8 mouse cellular contexts compared by ENCODE assay signal in genomic region chr11:120775774-120776469, GRCm38 (mm10). TPM values are rescaled to one million over a fixed set of nuclear protein-coding genes. Genes with fewer than 3 reads are reported as not detected.
DNase-seq lines count a peak whose midpoint lies in the region; ATAC-seq and TF ChIP-seq lines count a peak whose summit lies in the region.

No protein-coding gene starts in this region.

- TF ChIP-seq CTCF in ES-Bruce4 (IDR thresholded peaks at IDR 0.05; ENCODE audit: low read depth, low read length), result peak; percentile 100
- TF ChIP-seq CTCF in liver, postnatal 0 days (IDR thresholded peaks at IDR 0.05; ENCODE audit: low read depth), result peak; percentile 100
- TF ChIP-seq CTCF in testis, adult 2 months (IDR thresholded peaks at IDR 0.05; ENCODE audit: control insufficient read depth, insufficient read depth, insufficient replicate concordance, low read depth, low read length), result peak; percentile 100

- no peak overlapping the region for H3K4me2 ChIP-seq in forebrain, embryonic 14.5 days (ENCODE audit: low read length)
- H3K4me2 ChIP-seq in liver, postnatal 0 days (ENCODE audit: low read depth, low read length), result no peak overlapping the region
- no peak overlapping the region for H3K4me2 ChIP-seq in neural tube, embryonic 14.5 days (ENCODE audit: low read depth, low read length)

- peaks cover 12% of the 10 kb centered on the region for H3K4me1 ChIP-seq in ES-Bruce4 (ENCODE audit: control insufficient read depth, insufficient read depth, low read length)
- H3K4me1 ChIP-seq in forebrain, embryonic 14.5 days (ENCODE audit: control insufficient read depth, insufficient read depth, low read length), result no peaks in the 10 kb centered on the region
- H3K4me1 ChIP-seq in liver, postnatal 0 days (ENCODE audit: insufficient read depth), result no peaks in the 10 kb centered on the region
- no peaks in the 10 kb centered on the region for H3K4me1 ChIP-seq in neural tube, embryonic 14.5 days (ENCODE audit: control insufficient read depth, insufficient read depth, low read length)
- peaks cover 8% of the 10 kb centered on the region for H3K4me1 ChIP-seq in testis, adult 2 months (ENCODE audit: control insufficient read depth, insufficient read depth, low read length)

- no peak overlapping the region for H3K4me3 ChIP-seq in ES-Bruce4 (ENCODE audit: low read depth, low read length)
- no peak overlapping the region for H3K4me3 ChIP-seq in forebrain, embryonic 14.5 days (ENCODE audit: low read depth, low read length)
- no peak overlapping the region for H3K4me3 ChIP-seq in liver, postnatal 0 days (ENCODE audit: low read depth, low read length)
- H3K4me3 ChIP-seq in neural tube, embryonic 14.5 days (ENCODE audit: low read depth, low read length), result no peak overlapping the region
- H3K4me3 ChIP-seq in testis, adult 2 months (ENCODE audit: control insufficient read depth, low read depth, low read length), result no peak overlapping the region

- WGBS in forebrain, embryonic 14.5 days, result 28% methylated on average over 15 of the region's 15 CpGs
- 12% methylated on average over 15 of the region's 15 CpGs for WGBS in large intestine, adult 2 months
- WGBS in liver, postnatal 0 days (ENCODE audit: insufficient replicate concordance), result 23% methylated on average over 15 of the region's 15 CpGs
- 17% methylated on average over 15 of the region's 15 CpGs for WGBS in neural tube, embryonic 14.5 days

- no peaks in the 10 kb centered on the region for H3K9me3 ChIP-seq in ES-Bruce4 (replicated peaks; ENCODE audit: control insufficient read depth, insufficient read depth, low read length, poor library complexity, severe bottlenecking)
- H3K9me3 ChIP-seq in forebrain, embryonic 14.5 days (replicated peaks; ENCODE audit: control insufficient read depth, low read length), result no peaks in the 10 kb centered on the region
- H3K9me3 ChIP-seq in liver, postnatal 0 days (ENCODE audit: low read length), result no peaks in the 10 kb centered on the region
- H3K9me3 ChIP-seq in neural tube, embryonic 14.5 days (ENCODE audit: control insufficient read depth, low read length), result no peaks in the 10 kb centered on the region

- ATAC-seq in cerebellum, adult (ENCODE audit: insufficient number of reproducible peaks, low FRiP score, low TSS enrichment), result peak; percentile 75; the same call in 1 of the 2 replicates
- ATAC-seq in forebrain, embryonic 14.5 days, result peak; percentile 90
- ATAC-seq in liver, postnatal 0 days, result peak; percentile 92
- peak; percentile 88 for ATAC-seq in neural tube, embryonic 14.5 days (ENCODE audit: low read depth)

- H3K36me3 ChIP-seq in ES-Bruce4 (ENCODE audit: control insufficient read depth, insufficient read depth, low read length, poor library complexity, severe bottlenecking), result no peaks in the 10 kb centered on the region
- peaks cover 9% of the 10 kb centered on the region for H3K36me3 ChIP-seq in forebrain, embryonic 14.5 days (ENCODE audit: control insufficient read depth, insufficient read depth, low read length)
- no peaks in the 10 kb centered on the region for H3K36me3 ChIP-seq in liver, postnatal 0 days (replicated peaks; ENCODE audit: insufficient read depth, low read length)
- H3K36me3 ChIP-seq in neural tube, embryonic 14.5 days (ENCODE audit: control insufficient read depth, insufficient read depth, low read length), result peaks cover 5% of the 10 kb centered on the region; the same call in 1 of the 2 replicates
- no peaks in the 10 kb centered on the region for H3K36me3 ChIP-seq in testis, adult 2 months (ENCODE audit: control insufficient read depth, insufficient read depth, low read length)

- intact Hi-C loops in heart, postnatal 14 days (cut with DNase I), result loop anchor here (1.0 to 10.0 kb wide), 3 partner anchors 56 to 261 kb away; no protein-coding TSS in a partner anchor

- H3K9ac ChIP-seq in ES-Bruce4 (ENCODE audit: low read depth, poor library complexity, severe bottlenecking), result no peak overlapping the region
- H3K9ac ChIP-seq in forebrain, embryonic 14.5 days (ENCODE audit: low read length), result no peak overlapping the region
- H3K9ac ChIP-seq in liver, postnatal 0 days (replicated peaks), result no peak overlapping the region
- H3K9ac ChIP-seq in neural tube, embryonic 14.5 days (replicated peaks; ENCODE audit: low read depth, low read length), result no peak overlapping the region

- no peaks in the 10 kb centered on the region for H3K27me3 ChIP-seq in ES-Bruce4 (ENCODE audit: control insufficient read depth, insufficient read depth, low read length, poor library complexity, severe bottlenecking)
- no peaks in the 10 kb centered on the region for H3K27me3 ChIP-seq in forebrain, embryonic 14.5 days (replicated peaks; ENCODE audit: control insufficient read depth, insufficient read depth, low read length)
- H3K27me3 ChIP-seq in liver, postnatal 0 days (ENCODE audit: insufficient read depth, low read length), result no peaks in the 10 kb centered on the region
- no peaks in the 10 kb centered on the region for H3K27me3 ChIP-seq in neural tube, embryonic 14.5 days (ENCODE audit: control insufficient read depth, insufficient read depth, low read length)
- H3K27me3 ChIP-seq in testis, adult 2 months (ENCODE audit: control insufficient read depth, insufficient read depth, low read length), result no peaks in the 10 kb centered on the region

- no peak for TF ChIP-seq POLR2A in ES-Bruce4 (IDR thresholded peaks at IDR 0.05; ENCODE audit: insufficient read depth, low read length)
- no peak for TF ChIP-seq POLR2A in testis, adult 2 months (IDR thresholded peaks at IDR 0.05; ENCODE audit: control insufficient read depth, low read depth, low read length)

- H3K27ac ChIP-seq in ES-Bruce4 (ENCODE audit: insufficient read depth, low read length), result no peak overlapping the region
- H3K27ac ChIP-seq in forebrain, embryonic 14.5 days (ENCODE audit: low read depth, low read length), result no peak overlapping the region
- H3K27ac ChIP-seq in liver, postnatal 0 days (ENCODE audit: low read depth), result no peak overlapping the region
- no peak overlapping the region for H3K27ac ChIP-seq in neural tube, embryonic 14.5 days (ENCODE audit: low read depth, low read length)
- no peak overlapping the region for H3K27ac ChIP-seq in testis, adult 2 months (ENCODE audit: control insufficient read depth, insufficient read depth, low read depth, low read length)

- peak; percentile 92 for DNase-seq in forebrain, embryonic 14.5 days (ENCODE audit: low spot score)
- peak; percentile 96 to 99 for DNase-seq in heart, postnatal 14 days
- peak; percentile 89 for DNase-seq in large intestine, adult 2 months (ENCODE audit: low read depth, low spot score)
- DNase-seq in liver, postnatal 0 days, result peak; percentile 95

- TF ChIP-seq EP300 in ES-Bruce4 (IDR thresholded peaks at IDR 0.05; ENCODE audit: insufficient read depth, low read depth, low read length), result peak; percentile 87; the same call in 1 of the 2 replicates
- no peak for TF ChIP-seq EP300 in liver, postnatal 0 days (IDR thresholded peaks at IDR 0.05; ENCODE audit: low read depth)

RNA-seq across cellular contexts. Expression of gene Rfng, which starts 8.1 kb away (rescaled TPM):
- polyA plus RNA-seq in ES-Bruce4 (2011; ENCODE audit: insufficient read depth, insufficient read length, low read depth, missing spikeins), result 8.9 and 9.3 TPM in 2 replicates
- polyA plus RNA-seq in forebrain, embryonic 14.5 days (2014; fragmentation: Nextera tagmentation; extraction: Ambion mirVana), result 39.4 and 64.8 TPM in 2 replicates
- 10 to 100 TPM; 11.8 to 12.0 TPM for total RNA-seq in heart, postnatal 14 days (2021)
- 60.4 and 73.4 TPM in 2 replicates for polyA plus RNA-seq in large intestine, adult 2 months (2012; rRNA removed)
- 6.2 and 6.3 TPM in 2 replicates for polyA plus RNA-seq in liver, postnatal 0 days (2015; fragmentation: Nextera tagmentation; extraction: Ambion mirVana)
- 89.6 and 91.1 TPM in 2 replicates for polyA plus RNA-seq in neural tube, embryonic 14.5 days (2014; fragmentation: Nextera tagmentation; extraction: Ambion mirVana)
- 11.1 and 11.3 TPM in 2 replicates for polyA plus RNA-seq in testis, adult 2 months (2012; rRNA removed)

RNA-seq across cellular contexts. Expression of gene Gps1, which starts 8.2 kb away (rescaled TPM):
- 92.0 and 95.2 TPM in 2 replicates for polyA plus RNA-seq in ES-Bruce4 (2011; ENCODE audit: insufficient read depth, insufficient read length, low read depth, missing spikeins)
- 348 and 350 TPM in 2 replicates for polyA plus RNA-seq in forebrain, embryonic 14.5 days (2014; fragmentation: Nextera tagmentation; extraction: Ambion mirVana)
- total RNA-seq in heart, postnatal 14 days (2021), result 10 to 100 TPM; 56.9 to 57.5 TPM
- 124 and 130 TPM in 2 replicates for polyA plus RNA-seq in large intestine, adult 2 months (2012; rRNA removed)
- 50.8 and 51.9 TPM in 2 replicates for polyA plus RNA-seq in liver, postnatal 0 days (2015; fragmentation: Nextera tagmentation; extraction: Ambion mirVana)
- polyA plus RNA-seq in neural tube, embryonic 14.5 days (2014; fragmentation: Nextera tagmentation; extraction: Ambion mirVana), result 302 and 312 TPM in 2 replicates
- 233 and 245 TPM in 2 replicates for polyA plus RNA-seq in testis, adult 2 months (2012; rRNA removed)

RNA-seq across cellular contexts. Expression of gene Hmga1b, which starts 13.3 kb away (rescaled TPM):
- polyA plus RNA-seq in ES-Bruce4 (2011; ENCODE audit: insufficient read depth, insufficient read length, low read depth, missing spikeins), result 56.2 and 85.9 TPM in 2 replicates
- polyA plus RNA-seq in forebrain, embryonic 14.5 days (2014; fragmentation: Nextera tagmentation; extraction: Ambion mirVana), result 3.8 and 3.9 TPM in 2 replicates
- 10 to 100 TPM; 23.8 to 68.1 TPM for total RNA-seq in heart, postnatal 14 days (2021)
- polyA plus RNA-seq in large intestine, adult 2 months (2012; rRNA removed), result 1.9 and 2.1 TPM in 2 replicates
- 1.6 and 2.3 TPM in 2 replicates for polyA plus RNA-seq in liver, postnatal 0 days (2015; fragmentation: Nextera tagmentation; extraction: Ambion mirVana)
- polyA plus RNA-seq in neural tube, embryonic 14.5 days (2014; fragmentation: Nextera tagmentation; extraction: Ambion mirVana), result 0.52 and 2.1 TPM in 2 replicates
- 7.0 and 8.7 TPM in 2 replicates for polyA plus RNA-seq in testis, adult 2 months (2012; rRNA removed)

RNA-seq across cellular contexts. Expression of gene Dus1l, which starts 20.3 kb away (rescaled TPM):
- 56.7 and 66.9 TPM in 2 replicates for polyA plus RNA-seq in ES-Bruce4 (2011; ENCODE audit: insufficient read depth, insufficient read length, low read depth, missing spikeins)
- polyA plus RNA-seq in forebrain, embryonic 14.5 days (2014; fragmentation: Nextera tagmentation; extraction: Ambion mirVana), result 53.5 and 58.6 TPM in 2 replicates
- 10 to 100 TPM; 31.2 to 34.1 TPM for total RNA-seq in heart, postnatal 14 days (2021)
- 41.7 and 42.1 TPM in 2 replicates for polyA plus RNA-seq in large intestine, adult 2 months (2012; rRNA removed)
- polyA plus RNA-seq in liver, postnatal 0 days (2015; fragmentation: Nextera tagmentation; extraction: Ambion mirVana), result 43.8 and 46.8 TPM in 2 replicates
- polyA plus RNA-seq in neural tube, embryonic 14.5 days (2014; fragmentation: Nextera tagmentation; extraction: Ambion mirVana), result 44.8 and 47.8 TPM in 2 replicates
- 51.1 and 51.7 TPM in 2 replicates for polyA plus RNA-seq in testis, adult 2 months (2012; rRNA removed)

RNA-seq across cellular contexts. Expression of gene Cbr2, which starts 44.0 kb away (rescaled TPM):
- polyA plus RNA-seq in ES-Bruce4 (2011; ENCODE audit: insufficient read depth, insufficient read length, low read depth, missing spikeins), result not detected in 2 replicates
- 0.98 and 1.1 TPM in 2 replicates for polyA plus RNA-seq in forebrain, embryonic 14.5 days (2014; fragmentation: Nextera tagmentation; extraction: Ambion mirVana)
- total RNA-seq in heart, postnatal 14 days (2021), result 10 to 100 TPM; 18.6 to 53.1 TPM
- polyA plus RNA-seq in large intestine, adult 2 months (2012; rRNA removed), result 4.4 and 6.9 TPM in 2 replicates
- 0.26 and 0.94 TPM in 2 replicates for polyA plus RNA-seq in liver, postnatal 0 days (2015; fragmentation: Nextera tagmentation; extraction: Ambion mirVana)
- 0.39 and 0.81 TPM in 2 replicates for polyA plus RNA-seq in neural tube, embryonic 14.5 days (2014; fragmentation: Nextera tagmentation; extraction: Ambion mirVana)
- 7.7 and 9.4 TPM in 2 replicates for polyA plus RNA-seq in testis, adult 2 months (2012; rRNA removed)
